9 mouse cellular contexts compared by ENCODE assay signal in the genomic region with DNA sequence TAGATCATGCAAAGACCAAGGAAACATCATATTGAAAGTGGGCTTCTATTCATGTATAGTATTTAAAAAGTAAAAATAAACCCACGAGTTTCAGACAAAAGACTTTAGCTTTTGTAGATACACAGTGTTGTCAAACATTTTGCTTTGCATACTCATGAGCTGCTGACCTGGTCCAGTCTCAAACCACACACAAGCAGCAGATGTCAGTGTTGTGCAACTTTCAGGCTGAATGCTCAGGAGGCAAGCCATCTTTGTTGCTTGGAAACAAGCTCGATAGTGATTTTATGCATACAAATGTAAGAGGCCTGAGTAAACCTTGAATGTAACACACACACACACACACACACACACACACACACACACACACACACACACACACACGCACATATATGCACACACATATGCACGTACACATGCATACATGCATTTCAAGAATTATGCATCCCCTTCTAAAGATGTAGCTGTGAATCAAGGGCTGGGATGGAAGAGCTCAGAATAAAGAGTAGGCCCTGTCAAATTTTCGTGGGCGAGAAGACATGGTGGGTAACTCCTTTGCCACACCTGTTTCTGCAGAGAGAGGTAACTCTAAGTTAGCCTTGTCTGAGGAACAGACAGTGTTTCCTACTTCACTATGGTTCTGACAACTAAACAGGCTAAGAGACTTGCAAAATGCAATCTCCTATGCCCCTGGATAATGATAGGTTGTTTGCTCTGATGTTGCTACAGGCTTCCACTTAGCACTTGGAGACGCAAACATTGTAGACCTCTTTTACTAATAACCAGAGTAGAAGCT.
DNase-seq lines count a peak whose midpoint lies in the region; ATAC-seq and TF ChIP-seq lines count a peak whose summit lies in the region.
"Had no signal": no experiment of that assay in that cellular context is flagged by ENCODE, and none has a peak within 500 bp of the region (broad histone marks: within the 10 kb centered on the region; RNA-seq: fewer than 3 reads in every experiment).

No protein-coding gene starts in this region.

- H3K9ac ChIP-seq in hindbrain, embryonic 15.5 days = no peak overlapping the region

- H3K27me3 ChIP-seq in hindbrain, embryonic 15.5 days = no peaks in the 10 kb centered on the region

- no peak overlapping the region for H3K4me3 ChIP-seq in embryonic fibroblast, embryonic 13.5 days (ENCODE audit: insufficient read depth, low read length)
- H3K4me3 ChIP-seq in hindbrain, embryonic 15.5 days = no peak overlapping the region
- H3K4me3 ChIP-seq: erythroblast, embryonic 14.5 days had no signal

- TF ChIP-seq POLR2A in embryonic fibroblast, embryonic 13.5 days (IDR thresholded peaks at IDR 0.05; ENCODE audit: low read depth, low read length) = no peak

- H3K4me2 ChIP-seq in hindbrain, embryonic 15.5 days = no peak overlapping the region

- no peak overlapping the region for H3K27ac ChIP-seq in embryonic fibroblast, embryonic 13.5 days (ENCODE audit: insufficient read depth, low read length)
- H3K27ac ChIP-seq in hindbrain, embryonic 15.5 days (replicated peaks) = peak overlapping the region; percentile 47

- no peaks in the 10 kb centered on the region for H3K36me3 ChIP-seq in hindbrain, embryonic 15.5 days

- ATAC-seq in hindbrain, embryonic 15.5 days (ENCODE audit: low FRiP score, low read depth) = peak; percentile 76; the same call in 1 of the 2 replicates

- no peaks in the 10 kb centered on the region for H3K4me1 ChIP-seq in embryonic fibroblast, embryonic 13.5 days (ENCODE audit: control insufficient read depth, insufficient read depth, low read length)
- peaks cover 5% of the 10 kb centered on the region for H3K4me1 ChIP-seq in hindbrain, embryonic 15.5 days (replicated peaks)

- TF ChIP-seq CTCF in embryonic fibroblast, embryonic 13.5 days (IDR thresholded peaks at IDR 0.05; ENCODE audit: borderline replicate concordance, insufficient read depth, low read length) = peak; percentile 45; the same call in 1 of the 2 replicates

- WGBS in hindbrain, embryonic 15.5 days = 49% methylated on average over 7 of the region's 7 CpGs

- no peaks in the 10 kb centered on the region for H3K9me3 ChIP-seq in hindbrain, embryonic 15.5 days

- peak; percentile 7 for DNase-seq in adrenal gland, postnatal 14 days
- no peak for DNase-seq in adrenal gland, postnatal 4 days (ENCODE audit: low spot score in 2 of 2)
- DNase-seq in Muller cell, postnatal 12 days (ENCODE audit: inconsistent ontology term) = peak; percentile 83
- peak; percentile 62 for DNase-seq in left cerebral cortex, postnatal 4 days
- DNase-seq in right cerebral cortex, adult 18-20 months = peak; percentile 72
- no peak for DNase-seq in spleen, postnatal 4 days (ENCODE audit: low spot score in 2 of 2)

- intact Hi-C loops in left cerebral cortex, postnatal 4 days (cut with DNase I) = loop anchor here (2.0 to 5.0 kb wide), 4 partner anchors 498 to 943 kb away; a partner anchor contains a TSS

Comparison
In these comparisons a context has a peak if more than half of its experiments do, and no peak if none do; other contexts are left out.
1. DNase-seq: peak in adrenal gland, postnatal 14 days (single experiment), Muller cell, postnatal 12 days (single experiment), left cerebral cortex, postnatal 4 days (single experiment) and right cerebral cortex, adult 18-20 months (single experiment); none in adrenal gland, postnatal 4 days (0 of 2) and spleen, postnatal 4 days (0 of 2).